In genomic region chr5:146316316-146316715, GRCm38 (mm10) we compare ENCODE assay signal across 12 mouse cellular contexts.
DNase-seq lines count a peak whose midpoint lies in the region; ATAC-seq and TF ChIP-seq lines count a peak whose summit lies in the region.
"Had no signal": no experiment of that assay in that cellular context is flagged by ENCODE, and none has a peak within 500 bp of the region (broad histone marks: within the 10 kb centered on the region; RNA-seq: fewer than 3 reads in every experiment).

No protein-coding gene starts in this region.

- H3K9ac ChIP-seq in hindbrain, embryonic 11.5 days (ENCODE audit: low read depth, low read length): no peak overlapping the region
- H3K9ac ChIP-seq in liver, embryonic 14.5 days (replicated peaks): peak overlapping the region; percentile 60

- H3K4me2 ChIP-seq in hindbrain, embryonic 11.5 days (replicated peaks; ENCODE audit: low read depth, low read length): no peak overlapping the region
- peak overlapping the region; percentile 61 for H3K4me2 ChIP-seq in liver, embryonic 14.5 days (ENCODE audit: low read depth)

- DNase-seq in hindbrain, embryonic 11.5 days (ENCODE audit: low spot score): no peak
- no peak for DNase-seq in hindbrain, embryonic 10.5 days (ENCODE audit: low spot score)
- peak; percentile 86 for DNase-seq in MEL-GATA-1-ER (ENCODE audit: extremely low read depth, low read depth)
- peak; percentile 87 to 90 (median 90) for DNase-seq in liver, embryonic 14.5 days (ENCODE audit: low read depth in 3 of 3, low spot score in 3 of 3)
- DNase-seq in left cerebral cortex, adult 2 months (ENCODE audit: extremely low spot score in 1 of 2, low spot score in 2 of 2): no peak
- DNase-seq in B cell, adult 2 months: no peak
- DNase-seq in natural killer cell, adult 2 months (ENCODE audit: low spot score in 2 of 2): no peak
- DNase-seq: embryo, embryonic 11 days; heart, postnatal 10 days; lung, postnatal 14 days had no signal

- intact Hi-C loops in left cerebral cortex, adult 2 months (cut with DNase I): no loop called here

- H3K36me3 ChIP-seq in hindbrain, embryonic 11.5 days (ENCODE audit: control insufficient read depth, insufficient read depth, low read length): no peaks in the 10 kb centered on the region
- H3K36me3 ChIP-seq in hindbrain, embryonic 10.5 days: no peaks in the 10 kb centered on the region
- H3K36me3 ChIP-seq in liver, embryonic 14.5 days (replicated peaks; ENCODE audit: control insufficient read depth, insufficient read depth, low read depth): no peaks in the 10 kb centered on the region

- 86% methylated on average over 5 of the region's 5 CpGs for WGBS in hindbrain, embryonic 11.5 days
- WGBS in hindbrain, embryonic 10.5 days: 91% methylated on average over 5 of the region's 5 CpGs
- 21% methylated on average over 5 of the region's 5 CpGs for WGBS in liver, embryonic 14.5 days (ENCODE audit: insufficient replicate concordance)

- no peak for TF ChIP-seq CTCF in liver, embryonic 14.5 days (IDR thresholded peaks at IDR 0.05; ENCODE audit: low read depth)
- no peak for TF ChIP-seq CTCF in left cerebral cortex, adult 2 months (IDR thresholded peaks at IDR 0.05)

- no peaks in the 10 kb centered on the region for H3K9me3 ChIP-seq in hindbrain, embryonic 11.5 days (ENCODE audit: control insufficient read depth, low read length)
- no peaks in the 10 kb centered on the region for H3K9me3 ChIP-seq in hindbrain, embryonic 10.5 days
- no peaks in the 10 kb centered on the region for H3K9me3 ChIP-seq in liver, embryonic 14.5 days (ENCODE audit: control insufficient read depth, low read length)

- peak; percentile 97 for TF ChIP-seq EP300 in liver, embryonic 14.5 days (IDR thresholded peaks at IDR 0.05; ENCODE audit: low read depth)

- no peak overlapping the region for H3K27ac ChIP-seq in hindbrain, embryonic 11.5 days (ENCODE audit: low read depth, low read length)
- H3K27ac ChIP-seq in hindbrain, embryonic 10.5 days: no peak overlapping the region
- peak overlapping the region; percentile 97 for H3K27ac ChIP-seq in liver, embryonic 14.5 days
- H3K27ac ChIP-seq in left cerebral cortex, adult 2 months: no peak overlapping the region

- H3K27me3 ChIP-seq in hindbrain, embryonic 11.5 days (ENCODE audit: control insufficient read depth, insufficient read depth, low read length): no peaks in the 10 kb centered on the region
- no peaks in the 10 kb centered on the region for H3K27me3 ChIP-seq in hindbrain, embryonic 10.5 days (ENCODE audit: insufficient read depth, poor library complexity, severe bottlenecking)
- no peaks in the 10 kb centered on the region for H3K27me3 ChIP-seq in liver, embryonic 14.5 days (ENCODE audit: control insufficient read depth, insufficient read depth, low read length)

- H3K4me1 ChIP-seq in hindbrain, embryonic 11.5 days (replicated peaks; ENCODE audit: control insufficient read depth, insufficient read depth, low read length): no peaks in the 10 kb centered on the region
- peaks cover 12% of the 10 kb centered on the region for H3K4me1 ChIP-seq in hindbrain, embryonic 10.5 days (replicated peaks)
- peaks cover 65 to 77% of the 10 kb centered on the region in 2 experiments for H3K4me1 ChIP-seq in liver, embryonic 14.5 days (replicated peaks; ENCODE audit: control insufficient read depth in 2 of 2, insufficient read depth in 2 of 2, low read length in 1 of 2)

- H3K4me3 ChIP-seq in hindbrain, embryonic 11.5 days (ENCODE audit: low read depth, low read length): no peak overlapping the region
- H3K4me3 ChIP-seq in hindbrain, embryonic 10.5 days: no peak overlapping the region
- no peak overlapping the region for H3K4me3 ChIP-seq in liver, embryonic 14.5 days (ENCODE audit: insufficient read depth in 1 of 2, low read depth in 2 of 2, low read length in 2 of 2)
- no peak overlapping the region for H3K4me3 ChIP-seq in left cerebral cortex, adult 2 months
- H3K4me3 ChIP-seq: myocyte had no signal

- peak; percentile 43 for ATAC-seq in hindbrain, embryonic 11.5 days (ENCODE audit: low FRiP score)
- peak; percentile 96 for ATAC-seq in erythroblast, adult 5-6 weeks (replicated peaks; ENCODE audit: low FRiP score, poor library complexity, severe bottlenecking)
- peak; percentile 96 for ATAC-seq in liver, embryonic 14.5 days (ENCODE audit: insufficient read depth)

Comparison
In these comparisons a context has a peak if more than half of its experiments do, and no peak if none do; other contexts are left out.
1. ATAC-seq: peak in every context shown above with its lines; median percentile 96 in erythroblast, adult 5-6 weeks; 96 in liver, embryonic 14.5 days; 43 in hindbrain, embryonic 11.5 days.
2. DNase-seq: peak in MEL-GATA-1-ER (single experiment) and liver, embryonic 14.5 days (3 of 3); none in hindbrain, embryonic 11.5 days (single experiment), hindbrain, embryonic 10.5 days (single experiment), left cerebral cortex, adult 2 months (0 of 2), B cell, adult 2 months (0 of 2) and natural killer cell, adult 2 months (0 of 2).